Mouse (Mus musculus) forebrain, embryonic 10.5 days (tissue): ENCODE results near the gene Ubac2. TPM values are rescaled to one million over a fixed set of nuclear protein-coding genes. Genes with fewer than 3 reads are reported as not detected.

ENCODE experiments used
- DNase-seq: peaks from one replicate; pipeline ENCODE4 v3.0.0-alpha.2; 2017; ENCODE audit warnings: low spot score; ENCODE audit errors: extremely low spot score
- H3K27ac ChIP-seq: fragments of 300-500 bp; sonication (generic); 2 replicates; pipeline ENCODE4 v1.5.1; 2016; ENCODE audit warnings: mild to moderate bottlenecking
- H3K27me3 ChIP-seq: fragments of 300-500 bp; sonication (generic); 2 replicates; pipeline ENCODE4 v1.6.1; 2016; ENCODE audit warnings: mild to moderate bottlenecking; ENCODE audit not compliant: poor library complexity, severe bottlenecking
- H3K36me3 ChIP-seq: fragments of 300-500 bp; sonication (generic); replicated peaks from 2 replicates; pipeline ENCODE4 v1.6.1; 2016; ENCODE audit warnings: mild to moderate bottlenecking, moderate library complexity
- H3K4me1 ChIP-seq: fragments of 300-500 bp; sonication (generic); 2 replicates; pipeline ENCODE4 v1.6.1; 2016
- H3K4me3 ChIP-seq: fragments of 300-500 bp; sonication (generic); 2 replicates; pipeline ENCODE4 v1.5.1; 2016; ENCODE audit warnings: mild to moderate bottlenecking, moderate library complexity
- H3K9me3 ChIP-seq: fragments of 300-500 bp; sonication (generic); 2 replicates; pipeline ENCODE4 v1.6.1; 2016; ENCODE audit warnings: mild to moderate bottlenecking, moderate library complexity
- WGBS: fragments of 180-500 bp; shearing (Covaris S2); methylation state at CpG from one replicate; pipeline ENCODE4 v1.1.7; 2016; 5-methylcytosine and 5-hydroxymethylcytosine counted together
- polyA plus RNA-seq: library from polyadenylated mRNA; unstranded; fragments of >200 nt; fragmentation: Nextera tagmentation; extraction: Ambion mirVana; gene quantifications from 2 replicates; pipeline ENCODE4 v1.2.1, GENCODE M21; 2016

Gene Ubac2
- polyA plus RNA-seq, 1 experiment from 2014 or later: 80.7 TPM

- peaks cover 9% of the 10 kb centered on the region; the same call in 1 of the 2 replicates for H3K9me3 ChIP-seq
- H3K27me3 ChIP-seq: no peaks in the 10 kb centered on the region
- no peak overlapping the region for H3K27ac ChIP-seq
- WGBS: 94% methylated on average over 10 of the region's 10 CpGs
- no peak for DNase-seq
- peaks cover 20% of the 10 kb centered on the region for H3K36me3 ChIP-seq
- H3K4me3 ChIP-seq: no peak overlapping the region
- 0 out of 2 replicates have a peak, but pooled peaks cover 2% of the 10 kb centered on the region for H3K4me1 ChIP-seq
Observed at GRCm38 (mm10) chr14:121973114-121973513, 94.7 kb downstream of the Ubac2 start.

DNA sequence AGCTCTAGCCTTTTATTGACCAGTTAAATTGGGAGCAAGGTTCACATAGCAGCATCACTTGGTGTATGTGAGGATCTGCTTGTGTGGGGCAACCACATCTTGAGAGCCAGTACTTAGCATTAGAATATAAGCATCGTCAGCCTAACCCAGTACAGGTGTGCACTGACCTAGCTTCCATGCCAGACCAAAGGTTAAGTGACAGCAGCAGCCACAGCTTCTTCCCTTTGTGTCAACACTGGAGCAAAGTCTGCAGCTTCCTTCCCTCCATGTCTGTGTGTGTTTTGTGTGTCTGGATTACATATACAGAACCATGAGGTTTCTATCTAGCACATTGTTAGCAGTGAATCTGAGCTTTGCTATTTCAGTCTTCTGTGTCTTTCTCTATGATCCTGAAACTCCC is 103.1 kb downstream of the Ubac2 start:
- WGBS: 82% methylated on average over 1 of the region's 1 CpGs

GRCm38 (mm10) chr14:121983009-121983933 is 104.9 kb downstream of the Ubac2 start:
- Histone ChIP-seq H3K36me3 (no peaks in the 10 kb centered on the region; the same call in 1 of the 2 replicates), H3K27me3 (no peaks in the 10 kb centered on the region), H3K4me1 (peaks cover 10% of the 10 kb centered on the region), H3K4me3 (no peak overlapping the region), H3K9me3 (no peaks in the 10 kb centered on the region), H3K27ac (no peak overlapping the region)
- WGBS: 80% methylated on average over 8 of the region's 8 CpGs
- DNase-seq: no peak

More for the DNA sequence above, 103.1 kb downstream of the Ubac2 start:
- peaks cover under 1% of the 10 kb centered on the region for H3K36me3 ChIP-seq
- H3K9me3 ChIP-seq: no peaks in the 10 kb centered on the region
- H3K27ac ChIP-seq: no peak overlapping the region
- DNase-seq: no peak
- H3K4me1 ChIP-seq: peaks cover 10% of the 10 kb centered on the region
- no peaks in the 10 kb centered on the region for H3K27me3 ChIP-seq
- H3K4me3 ChIP-seq: no peak overlapping the region

DNA sequence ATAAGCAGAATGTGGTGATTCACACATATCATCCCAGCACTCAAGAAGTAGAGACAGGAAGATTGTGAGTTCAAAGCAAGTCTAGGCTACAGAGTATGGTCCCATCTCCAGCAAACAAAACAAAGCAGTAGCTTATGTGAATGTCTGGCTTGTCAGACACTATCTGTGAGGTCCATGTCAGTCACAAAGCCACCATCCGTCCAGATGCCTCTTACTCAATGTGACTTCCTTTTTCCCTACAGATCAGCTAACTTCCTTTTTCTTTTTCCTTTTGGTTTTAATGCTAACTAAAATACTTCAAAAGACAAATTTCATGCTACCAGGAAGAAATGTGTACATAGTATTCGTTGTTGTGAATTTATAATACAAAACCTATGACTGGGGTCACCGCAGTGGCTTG is 107.1 kb downstream of the Ubac2 start:
- no peak overlapping the region for H3K27ac ChIP-seq
- H3K27me3 ChIP-seq: no peaks in the 10 kb centered on the region
- H3K36me3 ChIP-seq: peaks cover 3% of the 10 kb centered on the region; the same call in 1 of the 2 replicates
- no peak overlapping the region for H3K4me3 ChIP-seq
- no peaks in the 10 kb centered on the region for H3K9me3 ChIP-seq
- no peak for DNase-seq
- 89% methylated on average over 3 of the region's 3 CpGs for WGBS
- peaks cover 10% of the 10 kb centered on the region for H3K4me1 ChIP-seq

- WGBS: 90% methylated on average over 6 of the region's 6 CpGs
- no peaks in the 10 kb centered on the region for H3K9me3 ChIP-seq
- H3K36me3 ChIP-seq: peaks cover 3% of the 10 kb centered on the region; the same call in 1 of the 2 replicates
- no peak overlapping the region for H3K27ac ChIP-seq
- H3K4me3 ChIP-seq: no peak overlapping the region
- no peaks in the 10 kb centered on the region for H3K27me3 ChIP-seq
- no peak for DNase-seq
- H3K4me1 ChIP-seq: peaks cover 10% of the 10 kb centered on the region
Observed at GRCm38 (mm10) chr14:121986028-121986427, 107.6 kb downstream of the Ubac2 start.

- DNase-seq: no peak
- no peaks in the 10 kb centered on the region for H3K9me3 ChIP-seq
- no peak overlapping the region for H3K4me3 ChIP-seq
- peaks cover 3% of the 10 kb centered on the region; the same call in 1 of the 2 replicates for H3K36me3 ChIP-seq
- H3K27me3 ChIP-seq: no peaks in the 10 kb centered on the region
- peaks cover 10% of the 10 kb centered on the region for H3K4me1 ChIP-seq
- H3K27ac ChIP-seq: no peak overlapping the region
- WGBS: 94% methylated on average over 1 of the region's 1 CpGs
Observed at GRCm38 (mm10) chr14:121987287-121987686, 108.9 kb downstream of the Ubac2 start.

DNA sequence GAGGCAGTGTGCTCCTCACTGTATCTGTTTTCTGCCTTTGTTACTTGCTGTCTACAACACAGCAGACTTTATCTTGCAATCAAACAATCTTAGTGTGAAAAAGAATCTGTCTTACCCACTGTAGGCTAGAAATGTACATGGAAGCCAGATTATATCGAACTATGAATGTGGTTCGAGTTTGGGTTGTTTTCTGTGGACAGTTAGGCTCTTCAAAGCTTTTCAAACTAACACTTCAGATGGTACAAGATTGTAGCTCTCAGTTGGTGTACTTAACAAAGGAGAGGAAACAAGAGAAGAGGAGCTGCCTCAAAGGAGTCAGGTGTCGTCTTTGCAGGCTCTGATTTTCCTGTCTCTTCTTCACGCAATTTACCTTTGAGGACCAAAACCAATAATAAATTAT is 109.3 kb downstream of the Ubac2 start:
- H3K27ac ChIP-seq: no peak overlapping the region
- peaks cover 3% of the 10 kb centered on the region; the same call in 1 of the 2 replicates for H3K36me3 ChIP-seq
- no peaks in the 10 kb centered on the region for H3K9me3 ChIP-seq
- no peak for DNase-seq
- WGBS: 85% methylated on average over 4 of the region's 4 CpGs
- H3K27me3 ChIP-seq: no peaks in the 10 kb centered on the region
- peaks cover 10% of the 10 kb centered on the region for H3K4me1 ChIP-seq
- no peak overlapping the region for H3K4me3 ChIP-seq

GRCm38 (mm10) chr14:121989331-121989730 is 110.9 kb downstream of the Ubac2 start:
- peaks cover 2% of the 10 kb centered on the region for H3K4me1 ChIP-seq
- WGBS: 96% methylated on average over 3 of the region's 3 CpGs
- no peak for DNase-seq
- H3K27me3 ChIP-seq: no peaks in the 10 kb centered on the region
- no peak overlapping the region for H3K27ac ChIP-seq
- no peak overlapping the region for H3K4me3 ChIP-seq
- peaks cover 11% of the 10 kb centered on the region for H3K36me3 ChIP-seq
- no peaks in the 10 kb centered on the region for H3K9me3 ChIP-seq

DNA sequence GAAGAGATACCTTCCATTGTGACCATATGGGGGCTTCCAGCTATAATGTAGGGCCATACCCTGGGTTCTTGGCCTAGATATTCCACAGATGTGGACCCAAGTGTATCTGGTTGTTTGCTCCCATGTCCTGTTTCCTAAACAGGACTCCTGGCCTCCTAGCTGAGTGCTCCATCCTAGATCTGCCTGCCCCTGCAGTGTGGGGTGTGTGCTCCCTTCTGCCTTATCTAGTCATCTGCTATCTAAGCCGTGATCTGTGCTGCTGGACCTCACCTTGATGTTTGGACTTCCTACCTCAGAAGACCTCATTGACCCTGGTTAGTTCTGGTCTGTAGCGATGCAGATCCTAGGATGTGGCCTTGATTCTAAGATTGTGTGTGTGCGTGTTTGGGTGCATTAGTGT is 111.4 kb downstream of the Ubac2 start:
- DNase-seq: no peak
- H3K4me3 ChIP-seq: no peak overlapping the region
- no peak overlapping the region for H3K27ac ChIP-seq
- peaks cover 16% of the 10 kb centered on the region for H3K36me3 ChIP-seq
- H3K4me1 ChIP-seq: no peaks in the 10 kb centered on the region
- 95% methylated on average over 3 of the region's 3 CpGs for WGBS
- no peaks in the 10 kb centered on the region for H3K9me3 ChIP-seq
- no peaks in the 10 kb centered on the region for H3K27me3 ChIP-seq

GRCm38 (mm10) chr14:121990897-121991296 is 112.5 kb downstream of the Ubac2 start:
- H3K9me3 ChIP-seq: no peaks in the 10 kb centered on the region
- H3K4me3 ChIP-seq: no peak overlapping the region
- peaks cover 26% of the 10 kb centered on the region for H3K36me3 ChIP-seq
- H3K27ac ChIP-seq: no peak overlapping the region
- WGBS: 89% methylated on average over 6 of the region's 6 CpGs
- H3K27me3 ChIP-seq: no peaks in the 10 kb centered on the region
- H3K4me1 ChIP-seq: no peaks in the 10 kb centered on the region
- no peak for DNase-seq

DNA sequence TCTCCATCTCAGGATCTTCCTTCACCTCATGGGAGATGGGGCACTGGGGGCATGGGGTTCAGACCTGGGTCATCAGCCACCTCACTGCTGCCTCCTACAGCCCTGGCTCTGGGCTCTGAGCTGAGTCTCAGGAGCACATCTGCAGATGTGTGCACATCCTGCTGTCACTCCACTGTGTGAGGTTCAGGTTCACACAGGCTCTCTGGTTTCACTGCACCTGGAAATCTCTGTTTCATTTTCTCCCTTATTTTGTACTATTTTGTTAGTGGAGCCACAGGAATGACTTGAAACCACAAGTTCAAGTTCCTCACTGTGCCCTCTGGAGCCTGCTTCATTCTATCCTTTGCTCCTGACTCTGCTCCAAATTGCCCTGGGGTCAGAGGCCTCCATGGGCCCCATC is 113.5 kb downstream of the Ubac2 start:
- H3K9me3 ChIP-seq: no peaks in the 10 kb centered on the region
- no peak for DNase-seq
- peaks cover 36% of the 10 kb centered on the region for H3K36me3 ChIP-seq
- H3K27ac ChIP-seq: no peak overlapping the region
- H3K4me3 ChIP-seq: no peak overlapping the region
- no peaks in the 10 kb centered on the region for H3K27me3 ChIP-seq
- no peaks in the 10 kb centered on the region for H3K4me1 ChIP-seq

DNA sequence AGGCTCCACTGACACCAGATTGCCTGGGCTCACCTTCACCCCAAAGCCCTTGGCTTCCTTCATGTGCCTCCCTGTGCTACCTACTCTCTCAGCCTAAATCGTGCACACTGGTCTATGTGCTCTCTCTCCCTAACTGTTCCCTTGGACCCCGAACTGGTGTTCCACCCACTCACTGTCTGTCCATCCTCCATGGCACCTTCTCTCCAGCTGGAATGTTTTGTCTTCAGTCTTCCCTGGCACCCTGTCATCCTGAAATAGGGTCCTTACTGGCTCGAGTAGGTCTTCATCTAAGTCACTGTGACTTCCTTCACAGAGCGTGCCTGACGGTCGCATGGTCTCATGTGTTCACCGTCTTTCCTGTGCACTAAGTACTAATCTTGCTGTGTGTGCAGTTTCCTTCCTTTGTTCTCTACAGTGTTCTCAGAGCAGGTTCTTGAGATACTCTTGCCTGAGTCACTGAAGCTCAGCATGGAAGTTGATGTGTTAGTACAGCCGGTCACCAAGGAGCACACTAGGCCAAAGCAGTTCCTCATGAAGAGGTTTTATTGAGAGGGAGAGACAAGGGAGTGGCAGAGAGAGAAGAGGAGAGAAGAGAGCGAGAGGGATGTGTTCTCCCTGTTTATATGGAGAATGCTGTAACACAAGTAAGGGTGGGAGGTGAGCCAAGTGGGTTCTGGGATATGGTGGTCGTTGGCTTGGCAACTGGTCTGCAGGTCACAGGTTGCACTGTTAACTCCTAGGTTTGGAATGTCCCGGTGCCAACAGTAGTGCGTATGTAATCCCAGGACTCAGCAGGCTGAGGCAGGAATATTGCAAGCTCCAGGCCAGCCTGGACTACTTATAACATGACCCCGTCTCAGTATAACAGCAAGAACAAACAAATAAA is 114.2 kb downstream of the Ubac2 start:
- no peak for DNase-seq
- 90% methylated on average over 13 of the region's 13 CpGs for WGBS
- no peak overlapping the region for H3K4me3 ChIP-seq
- H3K36me3 ChIP-seq: peaks cover 41% of the 10 kb centered on the region
- H3K27ac ChIP-seq: no peak overlapping the region
- H3K27me3 ChIP-seq: no peaks in the 10 kb centered on the region
- no peaks in the 10 kb centered on the region for H3K9me3 ChIP-seq
- no peaks in the 10 kb centered on the region for H3K4me1 ChIP-seq
